Mouse (Mus musculus): Measurements from ENCODE around the gene Rita1. TPM values are rescaled to one million over a fixed set of nuclear protein-coding genes. Genes with fewer than 3 reads are reported as not detected.

Rita1 gene
- polyA plus RNA-seq, 1 experiment from 2014 or later = 26.2 TPM

GRCm38 (mm10) chr5:120624427-120624826 is 12.0 kb upstream of the Rita1 start:
- Histone ChIP-seq H3K9ac (no peak overlapping the region), H3K4me2 (no peak overlapping the region), H3K4me3 (no peak overlapping the region), H3K9me3 (no peaks in the 10 kb centered on the region), H3K27ac (no peak overlapping the region), H3K4me1 (replicated peaks) (peaks cover 21% of the 10 kb centered on the region), H3K36me3 (peaks cover 89% of the 10 kb centered on the region), H3K27me3 (peaks cover 6% of the 10 kb centered on the region; the same call in 1 of the 2 replicates)
- WGBS = 86% methylated on average over 10 of the region's 10 CpGs
- no peak for ATAC-seq (ENCODE audit: low FRiP score)

- WGBS = 64% methylated on average over 5 of the region's 5 CpGs
- Histone ChIP-seq H3K4me3 (no peak overlapping the region), H3K4me1 (replicated peaks) (peaks cover 9% of the 10 kb centered on the region), H3K27ac (no peak overlapping the region), H3K9ac (no peak overlapping the region), H3K9me3 (no peaks in the 10 kb centered on the region), H3K4me2 (no peak overlapping the region), H3K27me3 (no peaks in the 10 kb centered on the region), H3K36me3 (peaks cover 100% of the 10 kb centered on the region)
- ATAC-seq (ENCODE audit: low FRiP score) = no peak
Observed at GRCm38 (mm10) chr5:120622198-120622851, 9.9 kb upstream of the Rita1 start.

GRCm38 (mm10) chr5:120621846-120622197 is 9.4 kb upstream of the Rita1 start:
- Histone ChIP-seq H3K27ac (no peak overlapping the region), H3K4me3 (no peak overlapping the region), H3K36me3 (peaks cover 100% of the 10 kb centered on the region), H3K4me2 (no peak overlapping the region), H3K27me3 (no peaks in the 10 kb centered on the region), H3K9me3 (no peaks in the 10 kb centered on the region), H3K4me1 (replicated peaks) (peaks cover 9% of the 10 kb centered on the region), H3K9ac (no peak overlapping the region)
- no peak for ATAC-seq (ENCODE audit: low FRiP score)
- WGBS = 87% methylated on average over 10 of the region's 10 CpGs

GRCm38 (mm10) chr5:120621078-120621765 is 8.8 kb upstream of the Rita1 start:
- Histone ChIP-seq H3K4me3 (no peak overlapping the region), H3K27ac (no peak overlapping the region), H3K9ac (no peak overlapping the region), H3K36me3 (peaks cover 98% of the 10 kb centered on the region), H3K9me3 (no peaks in the 10 kb centered on the region), H3K4me2 (no peak overlapping the region), H3K4me1 (replicated peaks) (peaks cover 9% of the 10 kb centered on the region), H3K27me3 (no peaks in the 10 kb centered on the region)
- no peak for ATAC-seq (ENCODE audit: low FRiP score)
- 91% methylated on average over 23 of the region's 23 CpGs for WGBS

GRCm38 (mm10) chr5:120620375-120621077 is 8.1 kb upstream of the Rita1 start:
- H3K4me1 ChIP-seq (replicated peaks) = peaks cover 9% of the 10 kb centered on the region
- WGBS = 73% methylated on average over 18 of the region's 18 CpGs
- H3K4me2 ChIP-seq = no peak overlapping the region
- 0 out of 2 replicates have a peak, but pooled peaks cover 2% of the 10 kb centered on the region for H3K9me3 ChIP-seq
- peaks cover 98% of the 10 kb centered on the region for H3K36me3 ChIP-seq
- no peak; the same call in 1 of the 2 replicates for ATAC-seq (ENCODE audit: low FRiP score)
- no peak overlapping the region for H3K27ac ChIP-seq
- H3K27me3 ChIP-seq = no peaks in the 10 kb centered on the region
- no peak overlapping the region for H3K9ac ChIP-seq
- H3K4me3 ChIP-seq = no peak overlapping the region

GRCm38 (mm10) chr5:120619201-120619600 is 6.8 kb upstream of the Rita1 start:
- Histone ChIP-seq H3K9me3 (0 out of 2 replicates have a peak, but pooled peaks cover 3% of the 10 kb centered on the region), H3K9ac (no peak overlapping the region), H3K27me3 (no peaks in the 10 kb centered on the region), H3K4me1 (replicated peaks) (peaks cover 10% of the 10 kb centered on the region), H3K36me3 (peaks cover 86% of the 10 kb centered on the region), H3K4me3 (no peak overlapping the region), H3K27ac (no peak overlapping the region), H3K4me2 (no peak overlapping the region)
- WGBS = 14% methylated on average over 5 of the region's 5 CpGs
- ATAC-seq (ENCODE audit: low FRiP score) = no peak

- no peak overlapping the region for H3K4me3 ChIP-seq
- H3K27me3 ChIP-seq = no peaks in the 10 kb centered on the region
- no peak overlapping the region for H3K9ac ChIP-seq
- H3K36me3 ChIP-seq = peaks cover 82% of the 10 kb centered on the region
- H3K4me2 ChIP-seq = no peak overlapping the region
- 88% methylated on average over 12 of the region's 12 CpGs for WGBS
- H3K9me3 ChIP-seq = 0 out of 2 replicates have a peak, but pooled peaks cover 3% of the 10 kb centered on the region
- H3K4me1 ChIP-seq (replicated peaks) = peaks cover 14% of the 10 kb centered on the region
- no peak for ATAC-seq (ENCODE audit: low FRiP score)
- H3K27ac ChIP-seq = no peak overlapping the region
Observed at GRCm38 (mm10) chr5:120618778-120619177, 6.4 kb upstream of the Rita1 start.

- no peak for ATAC-seq (ENCODE audit: low FRiP score)
- Histone ChIP-seq H3K36me3 (peaks cover 53% of the 10 kb centered on the region), H3K4me2 (no peak overlapping the region), H3K9ac (no peak overlapping the region), H3K4me3 (no peak overlapping the region), H3K27me3 (no peaks in the 10 kb centered on the region), H3K4me1 (replicated peaks) (peaks cover 22% of the 10 kb centered on the region), H3K9me3 (0 out of 2 replicates have a peak, but pooled peaks cover 3% of the 10 kb centered on the region), H3K27ac (no peak overlapping the region)
- 98% methylated on average over 4 of the region's 4 CpGs for WGBS
Observed at GRCm38 (mm10) chr5:120615903-120616302, 3.5 kb upstream of the Rita1 start.

- Histone ChIP-seq H3K27me3 (no peaks in the 10 kb centered on the region), H3K4me3 (peak overlapping the region; percentile 68), H3K27ac (peak overlapping the region; percentile 89), H3K9ac (peak overlapping the region; percentile 79), H3K36me3 (peaks cover 39% of the 10 kb centered on the region), H3K9me3 (0 out of 2 replicates have a peak, but pooled peaks cover 3% of the 10 kb centered on the region), H3K4me2 (peak overlapping the region; percentile 93), H3K4me1 (replicated peaks) (peaks cover 36% of the 10 kb centered on the region)
- ATAC-seq (ENCODE audit: low FRiP score) = peak; percentile 94
- WGBS = under 1% methylated on average over 69 of the region's 69 CpGs
Observed at GRCm38 (mm10) chr5:120612822-120613604, 624 bp upstream of the Rita1 start.

GRCm38 (mm10) chr5:120611416-120611815 is 973 bp downstream of the Rita1 start:
- Histone ChIP-seq H3K36me3 (peaks cover 32% of the 10 kb centered on the region), H3K4me3 (peak overlapping the region; percentile 68), H3K4me2 (peak overlapping the region; percentile 81), H3K27me3 (no peaks in the 10 kb centered on the region), H3K4me1 (replicated peaks) (peaks cover 36% of the 10 kb centered on the region), H3K27ac (peak overlapping the region; percentile 89; the same call in 1 of the 2 replicates), H3K9ac (peak overlapping the region; percentile 79), H3K9me3 (0 out of 2 replicates have a peak, but pooled peaks cover 3% of the 10 kb centered on the region)
- no peak for ATAC-seq (ENCODE audit: low FRiP score)
- 43% methylated on average over 8 of the region's 8 CpGs for WGBS

GRCm38 (mm10) chr5:120610906-120611305 is 1.5 kb downstream of the Rita1 start:
- Histone ChIP-seq H3K27ac (no peak overlapping the region), H3K4me3 (peak overlapping the region; percentile 68), H3K9ac (peak overlapping the region; percentile 79), H3K4me1 (replicated peaks) (peaks cover 36% of the 10 kb centered on the region), H3K9me3 (0 out of 2 replicates have a peak, but pooled peaks cover 3% of the 10 kb centered on the region), H3K27me3 (no peaks in the 10 kb centered on the region), H3K36me3 (peaks cover 28% of the 10 kb centered on the region), H3K4me2 (peak overlapping the region; percentile 81)
- 92% methylated on average over 5 of the region's 5 CpGs for WGBS
- ATAC-seq (ENCODE audit: low FRiP score) = no peak

Measured in hindbrain, embryonic 13.5 days (tissue).